Mouse (Mus musculus): Measurements from ENCODE around the gene 1110065P20Rik. TPM values are rescaled to one million over a fixed set of nuclear protein-coding genes. Genes with fewer than 3 reads are reported as not detected.

Gene 1110065P20Rik
- polyA plus RNA-seq, 1 experiment from 2014 or later = 47.4 TPM

- H3K36me3 ChIP-seq (ENCODE audit: control insufficient read depth, insufficient read depth, low read length) = peaks cover 12% of the 10 kb centered on the region
- no peak for ATAC-seq (ENCODE audit: insufficient read depth, low FRiP score)
Measured at GRCm38 (mm10) chr4:124825371-124825965, 25.5 kb downstream of the 1110065P20Rik start.

GRCm38 (mm10) chr4:124824967-124825366 lies 26.0 kb downstream of the 1110065P20Rik start:
- Histone ChIP-seq H3K27me3 (ENCODE audit: control insufficient read depth, insufficient read depth, low read length) (no peaks in the 10 kb centered on the region), H3K4me1 (ENCODE audit: control insufficient read depth, insufficient read depth, low read length) (no peaks in the 10 kb centered on the region), H3K4me2 (ENCODE audit: low read depth, low read length) (no peak overlapping the region), H3K36me3 (ENCODE audit: control insufficient read depth, insufficient read depth, low read length) (peaks cover 15% of the 10 kb centered on the region), H3K9me3 (replicated peaks; ENCODE audit: control insufficient read depth, low read length) (no peaks in the 10 kb centered on the region), H3K4me3 (replicated peaks; ENCODE audit: low read length) (no peak overlapping the region), H3K27ac (ENCODE audit: low read length) (no peak overlapping the region), H3K9ac (ENCODE audit: low read length) (no peak overlapping the region)
- ATAC-seq (ENCODE audit: insufficient read depth, low FRiP score) = no peak
- 89% methylated on average over 6 of the region's 6 CpGs for WGBS

More at GRCm38 (mm10) chr4:124825371-124825965, 25.5 kb downstream of the 1110065P20Rik start:
- Histone ChIP-seq H3K27ac (ENCODE audit: low read length) (no peak overlapping the region), H3K27me3 (ENCODE audit: control insufficient read depth, insufficient read depth, low read length) (no peaks in the 10 kb centered on the region), H3K4me3 (replicated peaks; ENCODE audit: low read length) (no peak overlapping the region), H3K9me3 (replicated peaks; ENCODE audit: control insufficient read depth, low read length) (no peaks in the 10 kb centered on the region), H3K9ac (ENCODE audit: low read length) (no peak overlapping the region), H3K4me2 (ENCODE audit: low read depth, low read length) (no peak overlapping the region), H3K4me1 (ENCODE audit: control insufficient read depth, insufficient read depth, low read length) (no peaks in the 10 kb centered on the region)
- 96% methylated on average over 21 of the region's 21 CpGs for WGBS

GRCm38 (mm10) chr4:124818832-124819231 lies 32.2 kb downstream of the 1110065P20Rik start:
- Histone ChIP-seq H3K27ac (ENCODE audit: low read length) (no peak overlapping the region), H3K4me3 (replicated peaks; ENCODE audit: low read length) (no peak overlapping the region), H3K4me2 (ENCODE audit: low read depth, low read length) (no peak overlapping the region), H3K36me3 (ENCODE audit: control insufficient read depth, insufficient read depth, low read length) (peaks cover 9% of the 10 kb centered on the region; the same call in 1 of the 2 replicates), H3K27me3 (ENCODE audit: control insufficient read depth, insufficient read depth, low read length) (no peaks in the 10 kb centered on the region), H3K9me3 (replicated peaks; ENCODE audit: control insufficient read depth, low read length) (no peaks in the 10 kb centered on the region), H3K9ac (ENCODE audit: low read length) (no peak overlapping the region), H3K4me1 (ENCODE audit: control insufficient read depth, insufficient read depth, low read length) (peaks cover 4% of the 10 kb centered on the region; the same call in 1 of the 2 replicates)
- ATAC-seq (ENCODE audit: insufficient read depth, low FRiP score) = no peak
- WGBS = 85% methylated on average over 4 of the region's 4 CpGs

- no peak overlapping the region for H3K4me3 ChIP-seq (replicated peaks; ENCODE audit: low read length)
- H3K4me2 ChIP-seq (ENCODE audit: low read depth, low read length) = no peak overlapping the region
- H3K27me3 ChIP-seq (ENCODE audit: control insufficient read depth, insufficient read depth, low read length) = no peaks in the 10 kb centered on the region
- no peaks in the 10 kb centered on the region for H3K9me3 ChIP-seq (replicated peaks; ENCODE audit: control insufficient read depth, low read length)
- no peak overlapping the region for H3K9ac ChIP-seq (ENCODE audit: low read length)
- H3K36me3 ChIP-seq (ENCODE audit: control insufficient read depth, insufficient read depth, low read length) = peaks cover 9% of the 10 kb centered on the region; the same call in 1 of the 2 replicates
- ATAC-seq (ENCODE audit: insufficient read depth, low FRiP score) = peak; percentile 93
- H3K27ac ChIP-seq (ENCODE audit: low read length) = no peak overlapping the region
- peaks cover 4% of the 10 kb centered on the region; the same call in 1 of the 2 replicates for H3K4me1 ChIP-seq (ENCODE audit: control insufficient read depth, insufficient read depth, low read length)
- WGBS = 16% methylated on average over 6 of the region's 6 CpGs
Measured at GRCm38 (mm10) chr4:124817803-124818202, 33.2 kb downstream of the 1110065P20Rik start.

- Histone ChIP-seq H3K36me3 (ENCODE audit: control insufficient read depth, insufficient read depth, low read length) (peaks cover 5% of the 10 kb centered on the region; the same call in 1 of the 2 replicates), H3K9me3 (replicated peaks; ENCODE audit: control insufficient read depth, low read length) (no peaks in the 10 kb centered on the region), H3K4me1 (ENCODE audit: control insufficient read depth, insufficient read depth, low read length) (peaks cover 4% of the 10 kb centered on the region; the same call in 1 of the 2 replicates), H3K9ac (ENCODE audit: low read length) (no peak overlapping the region), H3K27me3 (ENCODE audit: control insufficient read depth, insufficient read depth, low read length) (no peaks in the 10 kb centered on the region), H3K4me2 (ENCODE audit: low read depth, low read length) (no peak overlapping the region), H3K27ac (ENCODE audit: low read length) (no peak overlapping the region), H3K4me3 (replicated peaks; ENCODE audit: low read length) (no peak overlapping the region)
- 92% methylated on average over 11 of the region's 11 CpGs for WGBS
- ATAC-seq (ENCODE audit: insufficient read depth, low FRiP score) = no peak
Measured at GRCm38 (mm10) chr4:124815901-124816300, 35.1 kb downstream of the 1110065P20Rik start.

- WGBS = 68% methylated on average over 9 of the region's 9 CpGs
- Histone ChIP-seq H3K4me1 (ENCODE audit: control insufficient read depth, insufficient read depth, low read length) (no peaks in the 10 kb centered on the region), H3K4me2 (ENCODE audit: low read depth, low read length) (no peak overlapping the region), H3K36me3 (ENCODE audit: control insufficient read depth, insufficient read depth, low read length) (no peaks in the 10 kb centered on the region), H3K27ac (ENCODE audit: low read length) (no peak overlapping the region), H3K9ac (ENCODE audit: low read length) (no peak overlapping the region), H3K27me3 (ENCODE audit: control insufficient read depth, insufficient read depth, low read length) (no peaks in the 10 kb centered on the region), H3K9me3 (replicated peaks; ENCODE audit: control insufficient read depth, low read length) (no peaks in the 10 kb centered on the region), H3K4me3 (replicated peaks; ENCODE audit: low read length) (no peak overlapping the region)
- ATAC-seq (ENCODE audit: insufficient read depth, low FRiP score) = no peak
Measured at GRCm38 (mm10) chr4:124811347-124811975, 39.5 kb downstream of the 1110065P20Rik start.

- H3K4me1 ChIP-seq (ENCODE audit: control insufficient read depth, insufficient read depth, low read length) = no peaks in the 10 kb centered on the region
- no peak overlapping the region for H3K27ac ChIP-seq (ENCODE audit: low read length)
- no peaks in the 10 kb centered on the region for H3K27me3 ChIP-seq (ENCODE audit: control insufficient read depth, insufficient read depth, low read length)
- H3K9me3 ChIP-seq (replicated peaks; ENCODE audit: control insufficient read depth, low read length) = no peaks in the 10 kb centered on the region
- H3K4me3 ChIP-seq (replicated peaks; ENCODE audit: low read length) = no peak overlapping the region
- no peak overlapping the region for H3K9ac ChIP-seq (ENCODE audit: low read length)
- 82% methylated on average over 7 of the region's 7 CpGs for WGBS
- ATAC-seq (ENCODE audit: insufficient read depth, low FRiP score) = no peak
- H3K36me3 ChIP-seq (ENCODE audit: control insufficient read depth, insufficient read depth, low read length) = no peaks in the 10 kb centered on the region
- H3K4me2 ChIP-seq (ENCODE audit: low read depth, low read length) = no peak overlapping the region
Measured at GRCm38 (mm10) chr4:124810056-124810455, 40.9 kb downstream of the 1110065P20Rik start.

GRCm38 (mm10) chr4:124809136-124809883 lies 41.7 kb downstream of the 1110065P20Rik start:
- Histone ChIP-seq H3K9me3 (replicated peaks; ENCODE audit: control insufficient read depth, low read length) (no peaks in the 10 kb centered on the region), H3K27me3 (ENCODE audit: control insufficient read depth, insufficient read depth, low read length) (no peaks in the 10 kb centered on the region), H3K4me3 (replicated peaks; ENCODE audit: low read length) (no peak overlapping the region), H3K36me3 (ENCODE audit: control insufficient read depth, insufficient read depth, low read length) (no peaks in the 10 kb centered on the region), H3K9ac (ENCODE audit: low read length) (no peak overlapping the region), H3K27ac (ENCODE audit: low read length) (no peak overlapping the region), H3K4me1 (ENCODE audit: control insufficient read depth, insufficient read depth, low read length) (no peaks in the 10 kb centered on the region), H3K4me2 (ENCODE audit: low read depth, low read length) (no peak overlapping the region)
- ATAC-seq (ENCODE audit: insufficient read depth, low FRiP score) = no peak
- WGBS = 82% methylated on average over 9 of the region's 9 CpGs

GRCm38 (mm10) chr4:124808511-124808910 lies 42.5 kb downstream of the 1110065P20Rik start:
- Histone ChIP-seq H3K4me1 (ENCODE audit: control insufficient read depth, insufficient read depth, low read length) (peaks cover 2% of the 10 kb centered on the region), H3K9ac (ENCODE audit: low read length) (no peak overlapping the region), H3K4me3 (replicated peaks; ENCODE audit: low read length) (no peak overlapping the region), H3K27ac (ENCODE audit: low read length) (no peak overlapping the region), H3K36me3 (ENCODE audit: control insufficient read depth, insufficient read depth, low read length) (no peaks in the 10 kb centered on the region), H3K27me3 (ENCODE audit: control insufficient read depth, insufficient read depth, low read length) (no peaks in the 10 kb centered on the region), H3K9me3 (replicated peaks; ENCODE audit: control insufficient read depth, low read length) (no peaks in the 10 kb centered on the region), H3K4me2 (ENCODE audit: low read depth, low read length) (no peak overlapping the region)
- WGBS = 75% methylated on average over 5 of the region's 5 CpGs
- no peak for ATAC-seq (ENCODE audit: insufficient read depth, low FRiP score)

All from stomach, embryonic 16.5 days (tissue).